Mouse (Mus musculus) ES-E14 (cell line): Measurements from ENCODE around the gene Olfr448.

ENCODE experiments used
- CHD2 ChIP-seq: IDR thresholded peaks from 2 replicates; pipeline ENCODE4 v1.6.1; 2014; ENCODE audit warnings: mild to moderate bottlenecking, low read depth, low read length, inconsistent platforms
- HCFC1 ChIP-seq: IDR thresholded peaks from 2 replicates; pipeline ENCODE4 v1.6.1; 2012; ENCODE audit warnings: low read length, inconsistent platforms, borderline replicate concordance; ENCODE audit not compliant: insufficient read depth
- MAFK ChIP-seq: IDR thresholded peaks from 2 replicates; pipeline ENCODE4 v1.6.1; 2014; ENCODE audit warnings: mild to moderate bottlenecking, low read depth, low read length, inconsistent platforms; ENCODE audit not compliant: insufficient read depth
- ZC3H11A ChIP-seq: IDR thresholded peaks from 2 replicates; pipeline ENCODE4 v1.6.1; 2012; ENCODE audit warnings: low read depth, mild to moderate bottlenecking, inconsistent platforms, low read length, borderline replicate concordance

- no peak for TF ChIP-seq MAFK
- no peak for TF ChIP-seq CHD2
- no peak for TF ChIP-seq ZC3H11A
- TF ChIP-seq HCFC1 = no peak
These were observed at the start of gene Olfr448 for GRCm38 (mm10) chr6:42890141-42890540.
